Mouse (Mus musculus): Measurements from ENCODE around the gene Gm19402. TPM values are rescaled to one million over a fixed set of nuclear protein-coding genes. Genes with fewer than 3 reads are reported as not detected.

The Gm19402 gene
- polyA plus RNA-seq, 1 experiment from 2014 or later: not detected

DNA sequence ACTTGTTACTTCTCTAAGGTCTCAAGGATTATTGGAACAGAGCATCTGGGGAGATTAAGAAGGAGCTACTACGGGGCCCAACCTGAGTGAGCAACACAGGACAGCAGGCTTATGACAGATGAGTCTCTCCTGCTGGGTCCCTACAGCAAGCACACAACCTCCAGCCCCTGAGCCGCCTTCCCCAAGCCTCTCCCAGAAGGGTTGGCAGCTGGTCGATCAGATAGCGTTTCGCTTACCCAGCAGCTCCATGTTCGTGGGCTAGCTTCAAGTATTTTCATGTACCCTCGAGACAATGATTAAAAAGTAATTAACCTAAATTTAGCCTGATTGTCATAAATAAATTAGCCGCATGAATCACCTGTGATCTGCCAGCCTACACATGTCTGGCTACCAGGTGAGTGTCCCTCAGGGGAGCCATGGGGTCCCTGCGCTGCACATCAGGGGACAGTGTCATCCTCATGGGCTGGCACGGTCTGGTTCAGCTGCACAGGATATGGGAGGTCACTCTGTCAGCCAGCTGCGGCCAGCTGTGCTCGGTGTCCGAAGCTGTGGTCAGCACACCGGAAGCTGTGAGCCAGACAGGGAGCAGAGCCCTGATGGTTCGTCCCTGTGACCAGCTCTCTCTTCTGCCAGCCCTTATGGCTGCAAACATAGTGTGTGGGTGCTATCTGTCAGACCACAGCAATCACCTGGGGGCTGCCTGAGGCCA lies 32.1 kb downstream of the Gm19402 start:
- 76% methylated on average over 15 of the region's 15 CpGs for WGBS

GRCm38 (mm10) chr10:77652046-77652445 lies 38.5 kb downstream of the Gm19402 start:
- Histone ChIP-seq H3K4me1 (replicated peaks) (no peaks in the 10 kb centered on the region), H3K9me3 (no peaks in the 10 kb centered on the region), H3K4me2 (replicated peaks) (no peak overlapping the region), H3K27me3 (no peaks in the 10 kb centered on the region), H3K27ac (no peak overlapping the region), H3K9ac (replicated peaks) (no peak overlapping the region), H3K4me3 (replicated peaks) (no peak overlapping the region), H3K36me3 (peaks cover 2% of the 10 kb centered on the region; the same call in 1 of the 2 replicates)
- WGBS: 89% methylated on average over 9 of the region's 9 CpGs
- no peak for ATAC-seq

More for the DNA sequence above, 32.1 kb downstream of the Gm19402 start:
- Histone ChIP-seq H3K27me3 (no peaks in the 10 kb centered on the region), H3K9ac (replicated peaks) (no peak overlapping the region), H3K27ac (no peak overlapping the region), H3K36me3 (no peaks in the 10 kb centered on the region), H3K4me1 (replicated peaks) (no peaks in the 10 kb centered on the region), H3K4me2 (replicated peaks) (no peak overlapping the region), H3K9me3 (peaks cover 3% of the 10 kb centered on the region; the same call in 1 of the 2 replicates), H3K4me3 (replicated peaks) (no peak overlapping the region)
- no peak for ATAC-seq

DNA sequence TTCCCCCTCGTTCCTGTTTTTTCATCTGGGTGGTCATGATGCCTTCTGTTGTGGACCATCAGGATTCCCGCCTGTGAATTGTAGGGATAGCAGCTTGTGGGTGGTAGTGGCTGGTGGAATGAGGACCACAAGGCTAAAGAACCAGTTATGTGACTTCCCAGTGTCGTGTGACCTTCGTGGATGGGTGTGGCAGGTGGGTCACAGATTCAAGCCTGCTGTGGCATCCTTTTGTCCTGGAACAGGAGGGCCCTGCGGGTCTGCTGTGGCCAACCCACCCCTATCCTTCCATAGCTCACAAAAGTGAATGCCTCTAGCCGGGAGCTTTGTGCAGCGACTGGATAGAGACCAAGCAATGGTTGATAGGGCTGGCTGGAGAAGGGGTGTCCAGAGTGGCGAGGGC lies 42.7 kb downstream of the Gm19402 start:
- Histone ChIP-seq H3K9me3 (no peaks in the 10 kb centered on the region), H3K4me3 (replicated peaks) (no peak overlapping the region), H3K9ac (replicated peaks) (no peak overlapping the region), H3K27me3 (no peaks in the 10 kb centered on the region), H3K4me1 (replicated peaks) (no peaks in the 10 kb centered on the region), H3K36me3 (peaks cover 43% of the 10 kb centered on the region), H3K27ac (no peak overlapping the region), H3K4me2 (replicated peaks) (no peak overlapping the region)
- no peak for ATAC-seq
- 91% methylated on average over 8 of the region's 8 CpGs for WGBS

GRCm38 (mm10) chr10:77647461-77647860 lies 43.1 kb downstream of the Gm19402 start:
- Histone ChIP-seq H3K4me2 (replicated peaks) (no peak overlapping the region), H3K9me3 (no peaks in the 10 kb centered on the region), H3K4me3 (replicated peaks) (no peak overlapping the region), H3K36me3 (peaks cover 47% of the 10 kb centered on the region), H3K27ac (no peak overlapping the region), H3K9ac (replicated peaks) (no peak overlapping the region), H3K4me1 (replicated peaks) (no peaks in the 10 kb centered on the region), H3K27me3 (no peaks in the 10 kb centered on the region)
- no peak for ATAC-seq
- 92% methylated on average over 1 of the region's 1 CpGs for WGBS

GRCm38 (mm10) chr10:77645571-77645970 lies 45.0 kb downstream of the Gm19402 start:
- WGBS: 91% methylated on average over 5 of the region's 5 CpGs
- no peak overlapping the region for H3K4me3 ChIP-seq (replicated peaks)
- H3K36me3 ChIP-seq: peaks cover 66% of the 10 kb centered on the region

DNA sequence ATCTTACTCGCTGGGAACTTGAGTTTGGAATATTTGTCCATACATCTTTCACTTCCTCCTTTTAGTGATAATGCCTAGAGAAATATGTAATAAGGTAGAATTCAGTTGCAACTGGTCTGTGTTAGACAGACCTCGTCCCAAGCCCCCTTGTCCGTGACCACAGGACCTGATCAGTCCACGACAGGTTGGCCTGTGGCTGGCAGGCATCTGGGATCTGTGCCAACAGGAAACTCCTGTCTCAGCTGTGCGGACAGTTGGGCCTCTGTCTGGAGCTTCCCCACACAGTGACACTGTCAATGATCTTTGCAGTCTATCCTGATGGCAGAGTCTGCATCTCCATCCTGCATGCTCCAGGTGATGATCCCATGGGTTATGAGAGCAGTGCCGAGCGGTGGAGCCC lies 47.4 kb downstream of the Gm19402 start:
- 90% methylated on average over 7 of the region's 7 CpGs for WGBS
- H3K9me3 ChIP-seq: no peaks in the 10 kb centered on the region
- H3K36me3 ChIP-seq: peaks cover 72% of the 10 kb centered on the region
- peaks cover 8% of the 10 kb centered on the region for H3K4me1 ChIP-seq (replicated peaks)
- no peaks in the 10 kb centered on the region for H3K27me3 ChIP-seq
- no peak overlapping the region for H3K9ac ChIP-seq (replicated peaks)
- H3K4me2 ChIP-seq (replicated peaks): no peak overlapping the region
- no peak overlapping the region for H3K4me3 ChIP-seq (replicated peaks)
- no peak for ATAC-seq
- no peak overlapping the region for H3K27ac ChIP-seq

More at GRCm38 (mm10) chr10:77645571-77645970, 45.0 kb downstream of the Gm19402 start:
- Histone ChIP-seq H3K27me3 (no peaks in the 10 kb centered on the region), H3K9ac (replicated peaks) (no peak overlapping the region), H3K27ac (no peak overlapping the region), H3K9me3 (no peaks in the 10 kb centered on the region), H3K4me1 (replicated peaks) (no peaks in the 10 kb centered on the region), H3K4me2 (replicated peaks) (no peak overlapping the region)
- no peak for ATAC-seq

MicroRNAs encoded within 50 kb of the gene (microRNA counts, 519-probe panel; counts per million panel counts)
- microRNA mmu-miR-1930: 110 counts per million, percentile 56 among the panel's probes with 10 or more counts

Small RNA genes within 50 kb of the gene (microRNA-seq; reads per million reads assigned to microRNA genes)
- gene Mir1930: 17.1 reads per million, percentile 33 among the genes with 10 or more reads in this experiment

Other genes starting within 250 kb of the Gm19402 start
- 38.5 and 41.6 TPM in 2 replicates for gene Fam207a, start 175.0 kb downstream of the Gm19402 start, polyA plus RNA-seq (2015; fragmentation: Nextera tagmentation; extraction: Ambion mirVana)
- gene Itgb2, start 160.5 kb downstream of the Gm19402 start, polyA plus RNA-seq (2015; fragmentation: Nextera tagmentation; extraction: Ambion mirVana): 0.61 and 0.87 TPM in 2 replicates
- gene Pttg1ip, start 109.0 kb downstream of the Gm19402 start, polyA plus RNA-seq (2015; fragmentation: Nextera tagmentation; extraction: Ambion mirVana): 57.5 and 59.0 TPM in 2 replicates
- 302 and 320 TPM in 2 replicates for gene Sumo3, start 84.7 kb downstream of the Gm19402 start, polyA plus RNA-seq (2015; fragmentation: Nextera tagmentation; extraction: Ambion mirVana)
- 2.5 TPM in 1 of 2 replicates, not detected in the other for gene Gm49325, start 84.6 kb downstream of the Gm19402 start, polyA plus RNA-seq (2015; fragmentation: Nextera tagmentation; extraction: Ambion mirVana)
- gene Ube2g2, start 68.5 kb downstream of the Gm19402 start, polyA plus RNA-seq (2015; fragmentation: Nextera tagmentation; extraction: Ambion mirVana): 89.8 and 95.5 TPM in 2 replicates
- gene Tspear, start 4.2 kb downstream of the Gm19402 start, polyA plus RNA-seq (2015; fragmentation: Nextera tagmentation; extraction: Ambion mirVana): 0.67 and 1.2 TPM in 2 replicates
- not detected in 2 replicates for gene Gm9508, start 6.5 kb upstream of the Gm19402 start, polyA plus RNA-seq (2015; fragmentation: Nextera tagmentation; extraction: Ambion mirVana)
- not detected in 2 replicates for gene Gm10272, start 15.9 kb upstream of the Gm19402 start, polyA plus RNA-seq (2015; fragmentation: Nextera tagmentation; extraction: Ambion mirVana)
- gene Gm10024, start 20.7 kb upstream of the Gm19402 start, polyA plus RNA-seq (2015; fragmentation: Nextera tagmentation; extraction: Ambion mirVana): not detected in 2 replicates
- gene Gm10142, start 25.1 kb upstream of the Gm19402 start, polyA plus RNA-seq (2015; fragmentation: Nextera tagmentation; extraction: Ambion mirVana): not detected in 2 replicates
- gene Krtap12-1, start 29.8 kb upstream of the Gm19402 start, polyA plus RNA-seq (2015; fragmentation: Nextera tagmentation; extraction: Ambion mirVana): not detected in 2 replicates
- gene Gm10100, start 35.7 kb upstream of the Gm19402 start, polyA plus RNA-seq (2015; fragmentation: Nextera tagmentation; extraction: Ambion mirVana): not detected in 2 replicates
- not detected in 2 replicates for gene Gm18596, start 51.9 kb upstream of the Gm19402 start, polyA plus RNA-seq (2015; fragmentation: Nextera tagmentation; extraction: Ambion mirVana)
- gene Gm9736, start 60.6 kb upstream of the Gm19402 start, polyA plus RNA-seq (2015; fragmentation: Nextera tagmentation; extraction: Ambion mirVana): not detected in 2 replicates
- gene Gm3233, start 68.9 kb upstream of the Gm19402 start, polyA plus RNA-seq (2015; fragmentation: Nextera tagmentation; extraction: Ambion mirVana): not detected in 2 replicates
- gene Gm3238, start 80.6 kb upstream of the Gm19402 start, polyA plus RNA-seq (2015; fragmentation: Nextera tagmentation; extraction: Ambion mirVana): not detected in 2 replicates
- gene Gm7138, start 86.2 kb upstream of the Gm19402 start, polyA plus RNA-seq (2015; fragmentation: Nextera tagmentation; extraction: Ambion mirVana): not detected in 2 replicates
- not detected in 2 replicates for gene Gm3250, start 91.8 kb upstream of the Gm19402 start, polyA plus RNA-seq (2015; fragmentation: Nextera tagmentation; extraction: Ambion mirVana)
- not detected in 2 replicates for gene Gm7137, start 97.4 kb upstream of the Gm19402 start, polyA plus RNA-seq (2015; fragmentation: Nextera tagmentation; extraction: Ambion mirVana)
- not detected in 2 replicates for gene Gm9639, start 104.3 kb upstream of the Gm19402 start, polyA plus RNA-seq (2015; fragmentation: Nextera tagmentation; extraction: Ambion mirVana)
- gene Gm19668, start 108.4 kb upstream of the Gm19402 start, polyA plus RNA-seq (2015; fragmentation: Nextera tagmentation; extraction: Ambion mirVana): not detected in 2 replicates
- not detected in 2 replicates for gene Gm9507, start 121.1 kb upstream of the Gm19402 start, polyA plus RNA-seq (2015; fragmentation: Nextera tagmentation; extraction: Ambion mirVana)
- gene Gm2696, start 123.9 kb upstream of the Gm19402 start, polyA plus RNA-seq (2015; fragmentation: Nextera tagmentation; extraction: Ambion mirVana): not detected in 2 replicates
- not detected in 2 replicates for gene Krtap10-4, start 136.3 kb upstream of the Gm19402 start, polyA plus RNA-seq (2015; fragmentation: Nextera tagmentation; extraction: Ambion mirVana)
- not detected in 2 replicates for gene Krtap10-10, start 145.2 kb upstream of the Gm19402 start, polyA plus RNA-seq (2015; fragmentation: Nextera tagmentation; extraction: Ambion mirVana)
- not detected in 2 replicates for gene Gm36176, start 156.0 kb upstream of the Gm19402 start, polyA plus RNA-seq (2015; fragmentation: Nextera tagmentation; extraction: Ambion mirVana)
- not detected in 2 replicates for gene Gm10318, start 162.1 kb upstream of the Gm19402 start, polyA plus RNA-seq (2015; fragmentation: Nextera tagmentation; extraction: Ambion mirVana)
- gene Gm3285, start 171.2 kb upstream of the Gm19402 start, polyA plus RNA-seq (2015; fragmentation: Nextera tagmentation; extraction: Ambion mirVana): not detected in 2 replicates
- gene Lrrc3, start 211.8 kb upstream of the Gm19402 start, polyA plus RNA-seq (2015; fragmentation: Nextera tagmentation; extraction: Ambion mirVana): 9.8 and 10.3 TPM in 2 replicates